Mouse (Mus musculus): ENCODE measurements around the gene Ucn.

The Ucn gene

DNA sequence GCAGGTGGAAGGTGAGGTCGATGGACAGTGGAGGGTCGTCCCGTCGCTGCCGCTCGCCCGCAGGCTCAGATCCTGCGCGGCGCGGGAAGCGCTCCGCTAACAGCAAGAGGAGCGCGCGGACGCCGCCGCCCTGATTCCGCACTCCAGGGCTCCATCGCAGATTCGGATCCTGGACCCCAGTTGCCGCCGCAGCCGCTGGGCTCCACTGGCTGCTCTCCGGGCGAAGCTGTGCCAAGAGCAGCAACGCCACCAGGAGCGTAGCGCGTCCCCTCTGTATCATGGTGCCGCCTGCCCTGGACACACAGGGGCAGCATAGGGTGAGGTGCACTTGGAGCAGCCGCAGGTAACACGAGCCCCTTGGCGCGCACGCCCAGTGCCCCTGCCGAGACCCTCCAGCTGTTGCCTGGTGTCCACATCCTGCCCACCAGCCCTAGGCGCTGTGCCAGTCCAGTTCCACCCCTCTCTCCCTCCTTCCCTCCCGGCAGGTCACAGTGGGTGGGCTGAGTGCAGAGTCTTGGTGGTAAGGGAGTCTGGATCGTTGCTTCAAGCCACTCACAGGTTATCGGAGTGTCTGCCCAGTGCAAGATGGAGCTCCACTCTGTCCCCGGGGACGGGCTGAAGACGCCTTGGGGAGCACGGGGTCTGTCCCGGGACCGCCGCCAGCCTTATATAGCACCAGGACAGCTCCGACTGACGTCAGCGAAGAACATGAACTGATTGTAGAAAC lies at the start of gene Ucn:
Ucn (minus strand) TSS at position 589 of the 727 bp plus-strand sequence.
- no peak for DNase-seq (ENCODE audit: low read depth, low spot score)

- DNase-seq (ENCODE audit: low read depth, low spot score) = no peak
These were observed 45.0 kb upstream of the Ucn start for GRCm38 (mm10) chr5:31183678-31184077.

DNA sequence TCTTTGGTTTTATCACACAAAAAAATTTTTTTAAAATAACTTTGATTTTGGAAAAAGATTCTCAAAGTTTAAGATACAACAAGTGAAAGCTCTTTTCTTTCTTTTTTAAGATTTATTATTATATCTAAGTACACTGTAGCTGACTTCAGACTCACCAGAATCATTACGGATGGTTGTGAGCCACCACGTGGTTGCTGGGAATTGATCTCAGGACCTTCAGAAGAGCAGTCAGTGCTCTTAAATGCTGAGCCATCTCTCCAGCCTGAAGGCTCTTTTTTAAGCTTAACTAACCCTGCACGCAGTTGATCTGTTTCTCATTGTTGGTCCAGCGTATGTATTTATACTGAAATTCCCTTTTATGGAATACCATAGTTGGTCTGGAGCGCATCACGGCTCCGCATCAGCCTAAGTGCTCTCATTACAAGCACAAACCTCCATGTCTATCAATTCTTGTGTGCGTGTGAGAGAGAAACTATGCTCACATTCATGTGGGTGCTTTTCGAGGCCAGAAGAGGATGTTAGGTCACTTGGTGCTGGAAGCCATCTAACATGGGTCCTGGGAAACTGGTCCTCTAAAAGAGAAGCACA lies 42.6 kb upstream of the Ucn start:
- DNase-seq (ENCODE audit: low read depth, low spot score) = no peak

DNA sequence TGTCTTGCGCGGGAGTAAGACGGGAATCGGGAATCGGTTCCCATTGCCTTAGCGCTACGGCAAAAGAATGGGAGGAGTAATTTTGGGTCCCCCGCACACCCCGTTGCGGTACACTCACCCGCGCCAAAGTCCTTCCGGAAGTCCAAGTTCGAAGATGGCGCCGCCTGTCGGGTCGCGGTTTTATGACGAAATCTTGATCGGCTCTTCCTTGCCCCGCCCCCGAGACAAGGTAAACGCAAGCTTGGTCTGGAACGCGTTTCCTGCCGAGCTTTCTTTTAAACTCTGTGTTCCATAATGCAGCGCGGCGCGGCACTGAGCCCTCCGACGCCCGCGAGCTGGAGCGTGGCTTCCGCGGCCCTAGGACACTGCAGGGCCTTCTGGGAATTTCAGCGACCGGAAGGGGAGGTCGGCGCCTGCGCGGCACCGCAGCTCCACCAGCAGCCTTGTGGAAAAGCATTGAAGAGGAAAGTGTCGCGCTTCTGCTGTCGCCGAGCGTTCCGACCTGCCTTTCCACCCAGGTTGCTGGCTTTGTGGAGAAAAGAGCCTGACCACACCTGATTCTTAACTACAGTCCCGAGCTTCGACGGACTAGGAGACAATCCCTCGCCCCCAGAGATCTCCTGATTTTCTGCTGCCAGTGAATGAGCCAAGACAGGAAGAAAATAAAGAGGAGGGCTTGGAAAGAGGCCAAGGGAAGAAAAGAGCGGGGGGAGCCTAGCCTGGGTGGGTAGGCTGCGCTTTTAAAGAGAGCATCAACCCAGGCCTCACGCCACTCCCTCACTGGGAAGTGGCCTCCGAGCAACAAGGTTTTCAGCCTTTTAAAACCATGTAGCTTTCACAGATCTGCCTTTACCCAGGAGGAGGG lies 41.4 kb upstream of the Ucn start, which contains the start of the genes Gm29609 and Gtf3c2:
Gm29609 (minus strand) TSS at position 146 of the 865 bp plus-strand sequence.
Gtf3c2 (minus strand) TSS at position 379 of the 865 bp plus-strand sequence.
- DNase-seq (ENCODE audit: low read depth, low spot score) = peak; percentile 99

GRCm38 (mm10) chr5:31179301-31179765 lies 40.7 kb upstream of the Ucn start:
- peak; percentile 48 for DNase-seq (ENCODE audit: low read depth, low spot score)

DNA sequence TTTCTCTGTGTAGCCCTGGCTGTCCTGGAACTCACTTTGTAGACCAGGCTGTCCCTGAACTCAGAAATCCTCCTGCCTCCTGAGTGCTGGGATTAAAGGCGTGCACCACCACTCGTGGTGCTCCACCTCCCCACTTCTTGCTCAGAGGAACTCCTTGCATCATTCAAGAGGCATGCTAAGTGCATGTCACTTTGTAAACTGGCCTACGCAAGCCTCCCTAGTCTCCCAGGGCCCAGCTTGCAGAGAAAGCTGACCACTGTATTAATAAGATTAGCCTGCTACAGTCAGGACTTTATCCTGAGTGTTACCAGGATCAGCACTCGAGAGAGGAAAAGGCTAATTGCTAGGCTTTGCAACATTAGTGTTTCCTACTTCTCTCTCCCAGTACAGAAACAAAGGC lies 30.0 kb upstream of the Ucn start:
- DNase-seq (ENCODE audit: low read depth, low spot score) = no peak

GRCm38 (mm10) chr5:31164878-31165277 lies 26.2 kb upstream of the Ucn start:
- DNase-seq (ENCODE audit: low read depth, low spot score) = no peak

GRCm38 (mm10) chr5:31162462-31162861 lies 23.8 kb upstream of the Ucn start:
- DNase-seq (ENCODE audit: low read depth, low spot score) = no peak

DNA sequence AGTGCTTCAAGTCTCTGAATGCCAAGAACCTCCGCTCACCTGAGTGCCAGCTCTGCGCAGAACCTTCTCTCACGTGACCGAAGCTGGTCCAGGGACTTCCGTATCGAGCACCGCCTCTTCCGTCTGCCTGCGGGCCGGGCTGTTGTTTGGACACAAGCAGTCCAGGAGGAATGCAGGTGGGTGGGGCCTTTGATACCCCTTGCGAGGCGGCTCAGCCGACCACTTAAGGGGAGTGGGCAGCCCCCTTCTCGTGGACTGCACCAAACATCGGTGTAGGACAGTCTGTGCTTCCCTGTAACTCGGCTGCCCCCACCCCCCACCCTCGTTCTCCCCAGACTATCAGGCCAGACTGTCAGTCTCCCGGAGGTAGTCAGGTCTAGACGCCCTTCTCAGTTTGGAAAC lies 15.5 kb upstream of the Ucn start, which contains the start of gene Mpv17:
Mpv17 (minus strand) TSS at position 100 of the 402 bp plus-strand sequence.
- DNase-seq (ENCODE audit: low read depth, low spot score) = peak; percentile 96

GRCm38 (mm10) chr5:31153516-31154151 lies 15.0 kb upstream of the Ucn start:
- peak; percentile 22 for DNase-seq (ENCODE audit: low read depth, low spot score)

DNA sequence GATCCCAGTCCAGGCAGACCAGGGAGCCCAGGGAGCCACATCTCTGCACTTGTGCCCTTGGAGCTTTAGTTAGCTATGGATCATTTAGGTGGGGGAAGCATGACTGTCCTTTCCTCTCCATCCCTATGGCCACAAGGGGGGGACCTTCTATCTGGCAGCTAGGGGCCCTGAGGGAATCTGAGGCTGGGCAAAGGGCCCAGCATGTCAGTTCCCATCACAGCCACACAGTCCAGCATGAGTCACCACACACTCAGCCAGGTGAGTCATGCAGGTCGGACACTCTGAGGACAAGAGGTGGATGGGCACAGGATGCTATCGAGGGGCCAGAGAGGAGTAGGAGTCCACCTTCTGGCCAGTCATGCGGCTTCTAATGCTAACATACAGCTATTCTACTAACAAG lies 13.1 kb upstream of the Ucn start:
- DNase-seq (ENCODE audit: low read depth, low spot score) = peak; percentile 87

DNA sequence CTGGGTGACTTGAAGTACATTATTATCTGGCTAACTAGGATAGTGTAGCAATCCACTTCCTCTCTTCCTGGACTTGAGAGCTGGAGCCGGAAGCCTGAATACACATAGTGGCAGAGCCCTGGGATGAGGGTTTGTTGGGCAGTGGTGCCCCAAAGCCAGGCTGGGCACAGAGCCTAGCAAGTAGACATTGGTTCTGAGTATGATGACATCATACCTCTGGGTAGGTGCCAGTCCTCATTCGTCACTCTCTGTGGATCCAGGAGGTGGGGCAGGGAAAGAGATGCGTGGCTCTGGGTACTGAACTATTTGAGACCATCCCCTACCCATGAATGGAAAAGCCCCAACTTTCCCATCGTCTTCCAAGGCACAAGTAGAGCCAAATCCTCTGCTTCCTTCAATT lies 11.2 kb upstream of the Ucn start:
- DNase-seq (ENCODE audit: low read depth, low spot score) = peak; percentile 32

GRCm38 (mm10) chr5:31138968-31139425 lies 368 bp upstream of the Ucn start:
- no peak for DNase-seq (ENCODE audit: low read depth, low spot score)

- DNase-seq (ENCODE audit: low read depth, low spot score) = no peak
These were observed 971 bp downstream of the Ucn start for GRCm38 (mm10) chr5:31137658-31138057.

DNA sequence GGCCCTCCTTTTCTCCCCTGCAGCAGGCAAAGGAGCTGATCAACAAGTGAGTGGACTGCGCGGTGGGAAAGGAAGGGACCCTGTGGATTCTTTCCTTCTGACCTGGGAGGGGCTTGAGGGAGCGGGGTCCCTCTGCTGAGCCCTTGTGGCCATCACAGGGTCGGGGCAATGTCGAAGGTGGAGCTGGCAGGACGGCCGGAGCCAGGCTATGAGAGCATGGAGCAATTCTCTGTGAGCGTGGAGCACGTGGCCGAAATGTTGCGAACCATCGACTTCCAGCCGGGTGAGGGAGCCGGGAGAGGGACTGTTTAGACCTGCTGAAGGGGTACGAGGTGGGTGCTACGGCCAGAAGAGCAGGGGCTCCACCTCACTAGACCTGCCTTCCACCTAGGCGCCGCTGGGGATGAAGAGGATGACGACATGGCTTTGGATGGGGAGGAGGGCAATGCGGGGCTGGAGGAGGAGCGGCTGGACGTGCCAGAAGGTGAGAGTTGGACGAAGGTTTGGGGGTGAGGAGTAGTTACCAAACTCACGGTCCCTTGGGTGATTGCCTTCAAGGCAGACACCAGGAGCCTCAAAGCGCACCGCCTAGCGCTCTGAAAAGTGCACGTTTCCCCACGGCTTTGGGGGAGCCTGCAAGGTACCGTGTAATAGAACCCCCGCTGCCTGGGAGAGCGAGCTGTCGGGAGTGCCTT lies 1.8 kb downstream of the Ucn start:
- no peak for DNase-seq (ENCODE audit: low read depth, low spot score)

DNA sequence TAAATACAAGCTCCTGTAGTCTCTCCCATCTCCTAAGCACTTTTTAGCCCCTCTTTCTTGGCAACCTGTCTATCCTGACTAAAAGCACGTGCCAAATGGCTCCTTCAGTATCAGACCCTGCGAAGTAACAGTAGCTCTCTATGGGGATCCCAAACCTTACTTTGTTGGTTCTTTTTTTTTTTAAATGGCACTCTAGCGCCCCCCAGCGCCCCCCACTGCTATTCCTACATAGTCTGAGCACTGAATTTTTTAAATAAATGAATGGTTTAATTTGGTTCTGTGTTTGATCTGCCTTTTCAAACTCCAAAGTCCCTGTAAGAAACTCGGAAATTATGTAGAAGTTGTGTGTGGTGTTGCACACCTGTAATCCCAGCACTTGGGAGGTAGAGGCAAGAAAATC lies 12.6 kb downstream of the Ucn start:
- no peak for DNase-seq (ENCODE audit: low read depth, low spot score)

DNA sequence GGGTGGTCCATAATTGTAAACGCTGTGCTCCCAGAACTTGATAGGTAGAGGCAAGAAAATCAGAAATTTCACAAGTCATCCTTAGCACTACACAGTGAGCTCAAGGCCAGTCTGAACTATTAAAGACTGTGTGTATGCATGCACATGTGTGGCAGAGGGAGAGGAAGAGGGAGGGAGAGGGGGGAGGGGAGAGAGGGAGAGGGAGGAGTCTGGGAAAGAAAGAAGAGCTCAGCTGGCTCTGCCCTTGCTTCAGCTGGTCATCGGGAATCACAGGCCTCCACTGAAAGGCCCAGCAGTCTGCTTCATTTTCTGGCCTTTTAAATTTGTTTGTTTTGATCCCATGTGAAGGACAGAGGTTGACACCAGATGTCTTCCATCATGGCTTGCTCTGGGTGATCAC lies 15.1 kb downstream of the Ucn start:
- no peak for DNase-seq (ENCODE audit: low read depth, low spot score)

GRCm38 (mm10) chr5:31121111-31121510 lies 17.5 kb downstream of the Ucn start:
- peak; percentile 77 for DNase-seq (ENCODE audit: low read depth, low spot score)

- DNase-seq (ENCODE audit: low read depth, low spot score) = no peak
These were observed 21.7 kb downstream of the Ucn start for GRCm38 (mm10) chr5:31116912-31117311.

DNA sequence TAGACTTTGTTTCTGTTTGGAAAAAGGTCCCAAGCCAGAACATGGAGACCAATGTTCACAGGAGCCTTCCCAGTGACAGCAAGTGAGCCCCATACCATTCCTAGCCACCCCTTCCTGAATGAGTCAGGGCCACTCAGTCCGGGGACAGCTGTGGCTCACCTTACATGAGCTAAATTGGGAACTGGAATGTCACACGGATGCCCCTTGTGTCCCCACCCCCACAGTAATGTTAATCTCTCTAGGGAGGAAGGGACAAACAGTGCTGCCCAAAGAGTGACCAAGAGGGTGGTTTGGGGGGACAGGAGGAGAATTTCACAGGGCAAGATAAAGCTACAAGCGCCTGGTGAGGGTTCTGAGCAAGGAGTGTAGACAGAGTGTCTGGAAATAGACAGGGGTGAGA lies 22.3 kb downstream of the Ucn start, which contains the start of gene Trim54:
Trim54 (plus strand) TSS at position 359 of the 400 bp plus-strand sequence.
- DNase-seq (ENCODE audit: low read depth, low spot score) = no peak

DNA sequence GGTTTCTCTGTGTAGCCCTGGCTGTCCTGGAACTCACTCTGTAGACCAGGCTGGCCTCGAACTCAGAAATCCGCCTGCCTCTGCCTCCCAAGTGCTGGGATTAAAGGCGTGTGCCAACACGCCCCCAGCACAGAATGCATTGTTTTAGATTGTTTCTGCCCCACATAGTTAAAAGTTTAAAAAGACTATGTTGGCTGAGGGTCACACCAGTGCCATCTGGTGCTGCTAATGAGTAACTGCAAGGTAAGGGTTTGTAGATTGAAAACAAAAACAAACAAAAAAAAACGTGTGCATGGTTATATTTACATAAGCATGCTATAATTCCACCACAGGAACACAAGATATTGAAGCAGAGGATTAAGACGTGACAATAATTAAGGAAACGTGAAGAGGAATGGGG lies 27.8 kb downstream of the Ucn start:
- peak; percentile 35 for DNase-seq (ENCODE audit: low read depth, low spot score)
